Mouse (Mus musculus) erythroblast, embryonic 14.5 days (primary cell): ENCODE measurements around the gene Gfy. TPM values are rescaled to one million over a fixed set of nuclear protein-coding genes. Genes with fewer than 3 reads are reported as not detected.

Source experiments
- H3K27me3 ChIP-seq: 2 replicates; pipeline ENCODE4 v1.6.1; 2012; ENCODE audit warnings: inconsistent platforms; ENCODE audit not compliant: control insufficient read depth
- H3K36me3 ChIP-seq: 2 replicates; pipeline ENCODE4 v1.6.1; 2012; ENCODE audit warnings: mild to moderate bottlenecking, inconsistent platforms; ENCODE audit not compliant: control insufficient read depth
- H3K4me1 ChIP-seq: 2 replicates; pipeline ENCODE4 v1.6.1; 2012; ENCODE audit warnings: inconsistent platforms; ENCODE audit not compliant: control insufficient read depth
- H3K4me3 ChIP-seq: replicated peaks from 2 replicates; pipeline ENCODE3; 2012; ENCODE audit warnings: moderate library complexity, mild to moderate bottlenecking, inconsistent platforms
- H3K9me3 ChIP-seq: 2 replicates; pipeline ENCODE4 v1.6.1; 2012; ENCODE audit warnings: low read length, inconsistent platforms, mixed read lengths; ENCODE audit not compliant: control insufficient read depth
- GATA1 ChIP-seq: IDR thresholded peaks from 2 replicates; pipeline ENCODE4 v1.6.1; 2012; ENCODE audit warnings: low read length, inconsistent platforms, mixed read lengths
- TAL1 ChIP-seq: IDR thresholded peaks from 3 replicates; pipeline ENCODE4 v1.6.1; 2012; ENCODE audit warnings: low read length, inconsistent platforms, mixed read lengths
- polyA plus RNA-seq: library from polyadenylated mRNA; stranded (reverse); fragments of >175 nt; gene quantifications from 2 replicates; pipeline ENCODE4 v1.2.3, GENCODE M21; 2012

Gene Gfy
- polyA plus RNA-seq, 1 experiment: not detected

DNA sequence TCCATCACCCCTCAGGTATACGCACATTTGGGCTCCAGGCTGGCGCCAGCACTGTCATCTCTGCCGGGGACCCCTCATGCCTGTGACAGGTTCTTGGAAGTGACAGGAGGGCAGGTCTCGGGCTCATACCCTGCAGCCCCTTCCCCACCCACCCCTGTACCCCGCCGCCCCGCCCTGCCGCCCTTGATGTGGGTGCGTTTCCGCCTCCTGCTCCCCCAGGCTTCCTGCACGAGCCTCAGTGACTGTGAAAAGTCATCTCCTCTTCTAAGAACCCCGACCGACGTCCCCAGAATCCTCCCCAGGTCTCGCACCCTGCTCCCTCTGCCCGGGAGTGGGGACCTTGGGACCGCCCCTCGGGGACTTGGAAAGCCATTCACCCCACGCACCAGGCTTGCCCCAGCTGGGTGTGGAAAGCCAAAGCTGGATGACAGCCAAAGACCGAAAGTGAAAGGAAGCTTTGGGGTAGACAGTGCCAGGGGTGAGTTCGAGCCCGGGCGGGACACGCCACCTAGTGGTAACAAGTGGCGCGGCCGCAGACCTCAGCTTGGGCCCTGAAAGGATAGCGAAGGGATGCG is 43.3 kb downstream of the Gfy start, which contains the start of the genes Gm45713 and Flt3l:
Gene Gm45713, minus strand, starts transcription at position 239 of the 575 bp plus-strand sequence.
Gene Flt3l, minus strand, starts transcription at position 440 of the 575 bp plus-strand sequence.
- Histone ChIP-seq H3K4me1 (peaks cover 72% of the 10 kb centered on the region), H3K27me3 (no peaks in the 10 kb centered on the region), H3K36me3 (peaks cover 18% of the 10 kb centered on the region), H3K4me3 (peak within 1 kb of the TSS; percentile 76), H3K9me3 (no peaks in the 10 kb centered on the region; the same call in 1 of the 2 replicates)
- TF ChIP-seq GATA1 (no peak), TAL1 (no peak)

DNA sequence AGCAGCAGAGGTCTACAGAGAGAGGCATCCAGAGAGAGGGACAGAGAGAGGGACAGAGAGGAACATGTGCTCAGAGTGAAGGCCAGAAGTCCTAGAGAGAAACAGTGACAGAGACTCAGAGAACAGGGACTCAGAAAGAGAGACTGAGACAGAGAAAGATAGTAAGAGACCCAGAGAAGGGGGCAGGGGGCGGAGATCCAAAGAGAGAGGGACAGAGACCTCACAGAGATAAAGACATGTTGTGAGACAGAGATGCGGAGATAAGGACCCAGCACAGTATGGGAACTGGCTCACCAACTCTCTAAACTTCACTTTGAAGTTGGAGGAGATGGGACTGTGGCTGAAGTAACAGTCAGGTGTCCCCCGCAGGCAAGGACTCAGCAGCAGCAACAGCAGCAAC is 44.0 kb downstream of the Gfy start:
- H3K36me3 ChIP-seq: peaks cover 18% of the 10 kb centered on the region
- TF ChIP-seq GATA1 (peak; percentile 82), TAL1 (no peak)
- H3K9me3 ChIP-seq: no peaks in the 10 kb centered on the region; the same call in 1 of the 2 replicates
- H3K4me1 ChIP-seq: peaks cover 72% of the 10 kb centered on the region
- H3K27me3 ChIP-seq: no peaks in the 10 kb centered on the region
- H3K4me3 ChIP-seq: peak overlapping the region; percentile 76

DNA sequence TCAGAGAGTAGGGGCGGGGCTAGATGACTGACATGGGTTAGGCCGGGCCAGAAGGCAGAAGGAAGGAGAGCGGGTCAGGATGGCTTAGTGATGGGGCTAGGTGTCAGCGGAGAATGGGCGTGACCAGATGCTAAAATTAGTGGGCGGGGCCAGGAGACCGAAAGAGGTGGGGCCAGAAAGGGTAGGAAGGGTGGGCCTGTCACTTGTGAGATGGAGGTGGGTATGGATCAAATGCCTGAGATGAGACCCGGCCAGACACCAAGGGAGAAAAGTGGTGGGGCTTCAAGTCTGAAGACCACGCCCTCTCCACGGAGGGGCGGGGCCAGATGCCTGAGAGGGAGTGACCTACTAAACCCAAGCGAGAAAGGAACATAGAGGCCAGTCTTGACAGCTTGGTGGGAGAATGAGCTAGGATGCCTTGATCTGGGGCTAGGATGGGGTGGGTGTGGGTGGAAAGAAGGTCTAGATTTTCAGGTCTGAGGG is 44.8 kb downstream of the Gfy start:
- H3K27me3 ChIP-seq: no peaks in the 10 kb centered on the region
- TF ChIP-seq TAL1 (no peak), GATA1 (no peak)
- H3K36me3 ChIP-seq: peaks cover 18% of the 10 kb centered on the region
- no peaks in the 10 kb centered on the region; the same call in 1 of the 2 replicates for H3K9me3 ChIP-seq
- peak overlapping the region; percentile 76 for H3K4me3 ChIP-seq
- H3K4me1 ChIP-seq: peaks cover 76% of the 10 kb centered on the region

DNA sequence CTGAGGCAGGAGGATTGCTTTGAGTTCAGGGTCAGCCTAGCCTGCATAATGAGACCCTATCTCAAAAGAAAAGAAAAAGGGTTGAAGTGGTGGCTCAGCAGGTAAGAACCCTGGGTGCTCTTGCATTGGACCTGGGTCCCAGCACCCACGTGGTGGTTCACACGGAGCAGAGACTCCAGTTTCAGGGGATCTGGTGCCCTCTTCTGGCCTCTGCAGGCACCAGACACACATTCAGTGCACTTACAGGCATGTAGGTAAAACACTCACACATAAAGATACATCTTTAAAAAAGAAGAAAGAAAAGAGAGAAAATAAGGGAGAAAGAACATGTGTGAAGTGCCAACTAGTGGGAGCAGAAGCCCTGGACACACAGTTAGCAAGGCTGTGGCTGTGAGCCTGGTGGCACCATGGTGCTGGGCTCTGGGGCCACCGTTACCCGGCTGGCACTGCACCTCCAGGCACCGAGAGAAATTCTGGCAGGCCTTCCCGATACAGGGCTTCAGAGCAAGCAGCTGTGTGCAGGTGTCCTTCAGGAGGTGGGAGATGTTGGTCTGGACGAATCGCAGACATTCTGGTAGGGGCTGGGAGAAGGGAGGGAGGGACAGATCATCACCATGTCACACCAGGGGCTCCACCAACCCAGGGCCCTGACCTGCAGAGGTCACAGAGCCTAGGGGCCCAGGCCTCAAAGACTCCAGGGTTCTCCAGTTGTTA is 45.8 kb downstream of the Gfy start:
- Histone ChIP-seq H3K27me3 (no peaks in the 10 kb centered on the region), H3K9me3 (no peaks in the 10 kb centered on the region; the same call in 1 of the 2 replicates), H3K36me3 (peaks cover 18% of the 10 kb centered on the region), H3K4me3 (no peak overlapping the region), H3K4me1 (peaks cover 77% of the 10 kb centered on the region)
- TF ChIP-seq TAL1 (no peak), GATA1 (no peak)

DNA sequence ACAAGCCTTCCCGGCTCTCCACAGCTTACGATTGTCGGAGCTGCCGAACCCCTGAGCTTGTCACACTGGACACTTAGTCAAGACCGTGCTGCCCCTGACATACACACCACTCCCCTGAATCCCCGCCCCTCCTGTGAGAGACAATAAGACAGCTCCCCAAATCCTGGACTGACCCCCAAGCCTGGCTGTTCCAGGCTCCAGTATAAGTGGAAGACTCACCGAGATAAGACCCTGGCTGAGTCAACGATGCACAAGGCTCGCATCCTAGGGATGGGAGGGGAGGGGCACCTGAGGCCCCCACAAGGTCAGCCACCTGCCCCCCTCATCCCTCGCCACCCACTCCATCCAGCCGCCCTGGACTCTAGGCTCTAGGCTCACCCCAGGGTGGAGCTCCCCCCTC is 47.5 kb downstream of the Gfy start:
- no peaks in the 10 kb centered on the region for H3K27me3 ChIP-seq
- TF ChIP-seq GATA1 (no peak), TAL1 (no peak)
- H3K36me3 ChIP-seq: peaks cover 28% of the 10 kb centered on the region
- H3K9me3 ChIP-seq: no peaks in the 10 kb centered on the region; the same call in 1 of the 2 replicates
- H3K4me3 ChIP-seq: no peak overlapping the region
- peaks cover 72% of the 10 kb centered on the region for H3K4me1 ChIP-seq

DNA sequence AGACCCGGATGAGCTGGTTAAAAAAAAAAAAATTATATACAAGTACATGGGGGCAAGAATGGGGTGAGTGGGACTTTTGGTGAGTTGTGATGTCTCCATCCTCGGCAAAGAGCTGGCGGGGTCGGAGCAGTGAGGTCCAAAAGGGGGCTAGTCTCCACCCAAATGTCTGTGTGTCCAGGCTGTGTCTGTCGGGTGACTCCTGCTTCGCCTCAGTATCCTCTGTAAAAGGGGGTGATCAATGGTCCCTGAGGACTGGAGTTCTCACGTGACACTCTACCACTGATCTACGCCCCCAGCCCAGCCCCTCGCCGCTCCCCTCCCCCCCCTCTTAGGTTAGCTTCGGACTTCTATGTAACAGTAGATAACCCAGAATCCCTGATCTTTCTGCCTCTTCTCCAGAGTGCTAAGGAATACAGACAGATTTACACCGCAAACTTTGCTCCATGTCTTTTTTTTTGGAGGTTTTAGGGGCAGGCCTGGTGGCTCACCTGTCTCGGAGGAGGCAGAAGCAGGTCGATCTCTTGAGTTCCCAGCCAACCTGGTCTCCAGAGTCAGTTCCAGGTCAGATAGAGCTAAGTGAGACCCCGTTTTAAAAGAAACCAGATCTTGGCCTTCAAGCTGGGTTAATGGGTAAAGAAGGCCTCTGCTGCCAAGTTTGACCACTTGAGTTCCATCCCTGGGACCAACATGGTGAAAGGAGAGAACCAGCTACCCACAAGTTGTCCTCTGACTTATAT is 49.4 kb downstream of the Gfy start:
- Histone ChIP-seq H3K36me3 (peaks cover 47% of the 10 kb centered on the region), H3K9me3 (no peaks in the 10 kb centered on the region; the same call in 1 of the 2 replicates), H3K4me1 (peaks cover 72% of the 10 kb centered on the region), H3K27me3 (no peaks in the 10 kb centered on the region), H3K4me3 (peak overlapping the region; percentile 97)
- TF ChIP-seq TAL1: no peak

DNA sequence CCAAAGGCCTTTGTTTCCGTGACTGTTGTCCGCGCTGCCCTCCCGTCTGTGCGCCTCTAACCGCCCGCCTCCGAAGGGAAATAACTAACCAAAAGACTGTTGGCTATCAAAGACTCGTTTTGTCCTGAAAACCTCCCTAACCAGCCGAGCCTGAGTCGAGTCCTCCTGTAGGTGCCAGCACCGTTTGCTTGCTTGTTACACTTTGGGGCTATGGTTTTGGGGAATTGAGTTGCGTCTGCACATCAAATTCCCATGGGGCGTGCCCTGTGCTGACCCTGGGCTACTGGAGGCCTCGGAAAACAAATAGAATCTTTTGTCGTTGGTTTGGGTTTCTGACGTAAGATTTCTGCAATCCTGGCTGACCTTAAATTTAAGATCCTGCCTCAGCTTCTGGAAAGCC is 50.1 kb downstream of the Gfy start:
- Histone ChIP-seq H3K36me3 (peaks cover 50% of the 10 kb centered on the region), H3K4me3 (peak overlapping the region; percentile 97), H3K9me3 (no peaks in the 10 kb centered on the region; the same call in 1 of the 2 replicates), H3K4me1 (peaks cover 72% of the 10 kb centered on the region), H3K27me3 (no peaks in the 10 kb centered on the region)
- no peak for TF ChIP-seq TAL1
- no peak for TF ChIP-seq GATA1

DNA sequence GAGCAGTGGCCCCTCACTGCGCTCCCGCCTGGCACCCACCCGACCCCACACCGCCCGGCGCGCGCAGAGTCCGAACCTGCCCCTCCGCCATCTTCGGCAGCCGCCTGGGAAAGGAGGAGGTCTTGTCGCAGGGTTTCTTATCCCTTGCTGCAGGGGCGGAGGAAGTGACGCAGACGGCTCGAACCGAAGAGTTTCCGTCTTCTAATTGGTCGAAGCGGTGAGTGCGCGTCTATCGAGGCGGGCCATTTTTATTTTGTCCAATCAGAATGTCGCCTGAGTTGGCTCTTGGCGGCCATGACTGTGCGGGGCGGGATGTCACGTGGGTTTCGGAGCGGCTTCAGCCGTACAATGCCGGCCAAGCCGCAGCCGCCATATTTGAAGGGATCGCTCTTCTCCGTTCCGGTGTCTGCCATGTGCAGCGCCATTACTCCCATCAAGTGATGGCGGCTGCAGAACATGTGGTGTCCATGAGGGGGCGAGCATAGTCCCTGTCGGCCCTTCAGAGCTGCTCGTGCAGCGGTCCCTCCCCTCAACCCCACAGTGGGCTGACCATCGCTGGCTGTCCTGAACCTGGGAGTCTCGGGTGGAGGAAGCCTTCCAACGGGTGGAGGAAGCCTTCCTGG is 50.6 kb downstream of the Gfy start, which contains the start of gene Rpl13a:
Gene Rpl13a, minus strand, starts transcription at position 138 of the 623 bp plus-strand sequence.
- no peak for TF ChIP-seq GATA1
- TF ChIP-seq TAL1: no peak
- H3K4me1 ChIP-seq: peaks cover 70% of the 10 kb centered on the region
- H3K36me3 ChIP-seq: peaks cover 49% of the 10 kb centered on the region
- H3K9me3 ChIP-seq: no peaks in the 10 kb centered on the region; the same call in 1 of the 2 replicates
- H3K4me3 ChIP-seq: peak within 1 kb of the TSS; percentile 97
- no peaks in the 10 kb centered on the region for H3K27me3 ChIP-seq

DNA sequence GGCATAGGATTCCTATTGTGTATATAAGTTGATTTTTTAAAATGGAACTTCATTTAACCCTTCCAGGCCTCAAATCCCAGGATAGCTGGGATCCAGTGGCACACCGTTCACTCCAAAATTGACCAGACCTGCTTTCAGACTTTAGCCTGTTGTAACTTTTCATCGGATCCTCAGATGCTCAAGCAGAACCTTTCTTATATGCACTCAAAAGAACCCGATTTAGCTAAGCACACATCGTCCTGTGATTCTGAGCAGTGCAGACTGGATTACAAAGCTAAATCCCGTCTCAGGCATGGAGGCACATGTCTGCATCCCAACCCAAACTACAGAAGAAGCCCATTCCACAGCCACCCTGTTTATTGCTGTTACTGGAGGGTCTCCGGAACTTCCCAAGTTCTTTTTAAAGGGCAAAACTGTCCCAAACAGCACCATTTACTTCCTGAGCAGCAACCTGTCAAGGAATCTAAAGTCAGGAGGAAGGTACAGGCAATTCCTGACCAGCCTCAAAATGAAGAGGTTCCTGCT is 51.6 kb downstream of the Gfy start:
- Histone ChIP-seq H3K27me3 (no peaks in the 10 kb centered on the region), H3K4me1 (peaks cover 78% of the 10 kb centered on the region), H3K36me3 (peaks cover 48% of the 10 kb centered on the region)

More for the DNA sequence above, 51.6 kb downstream of the Gfy start:
- H3K9me3 ChIP-seq: no peaks in the 10 kb centered on the region
- no peak for TF ChIP-seq TAL1
- TF ChIP-seq GATA1: no peak
- peak overlapping the region; percentile 97 for H3K4me3 ChIP-seq
